ENCODE assay signal across 22 mouse cellular contexts in the genomic region with DNA sequence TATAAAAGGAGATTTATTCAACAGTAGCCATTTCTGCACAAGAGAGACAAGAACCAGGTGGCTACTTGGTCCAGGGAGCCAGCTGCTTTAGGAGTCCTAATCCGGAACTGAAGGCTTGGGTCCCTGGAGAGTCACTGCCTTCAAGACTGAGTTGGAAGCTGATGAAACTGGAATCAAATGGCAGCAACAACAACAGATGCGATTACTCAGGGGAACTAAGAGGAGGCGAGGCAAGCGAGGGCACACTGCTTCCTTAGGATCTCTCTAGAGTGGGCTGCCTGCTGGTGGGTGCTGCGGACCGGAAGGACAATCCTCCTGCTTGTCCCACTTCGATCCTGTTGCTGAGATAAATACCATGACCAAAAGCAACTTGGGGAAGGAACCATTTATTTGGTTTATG. TPM values are rescaled to one million over a fixed set of nuclear protein-coding genes. Genes with fewer than 3 reads are reported as not detected.
A peak's percentile ranks its signal among the peaks of the same experiment; 100 is the strongest.
DNase-seq lines count a peak whose midpoint lies in the region; ATAC-seq and TF ChIP-seq lines count a peak whose summit lies in the region.
"Had no signal": no experiment of that assay in that cellular context is flagged by ENCODE, and none has a peak within 500 bp of the region (broad histone marks: within the 10 kb centered on the region; RNA-seq: fewer than 3 reads in every experiment).

No protein-coding gene starts in this region.

- H3K4me2 ChIP-seq in hindbrain, postnatal 0 days (ENCODE audit: low read depth, low read length) = no peak overlapping the region
- no peak overlapping the region for H3K4me2 ChIP-seq in hindbrain, embryonic 12.5 days (replicated peaks)
- H3K4me2 ChIP-seq: hindbrain, embryonic 14.5 days had no signal

- ATAC-seq in hindbrain, postnatal 0 days = no peak
- ATAC-seq in hindbrain, embryonic 12.5 days (ENCODE audit: low FRiP score) = no peak
- ATAC-seq: CD4-positive, CD25-positive, alpha-beta regulatory T cell, adult 4 months; intestine, postnatal 0 days had no signal

- no peak for TF ChIP-seq CTCF in hindbrain, postnatal 0 days (IDR thresholded peaks at IDR 0.05; ENCODE audit: low read depth)

- H3K9ac ChIP-seq in hindbrain, postnatal 0 days (replicated peaks; ENCODE audit: low read length) = no peak overlapping the region
- no peak overlapping the region for H3K9ac ChIP-seq in hindbrain, embryonic 12.5 days
- H3K9ac ChIP-seq: hindbrain, embryonic 14.5 days had no signal

- no peaks in the 10 kb centered on the region for H3K4me1 ChIP-seq in hindbrain, postnatal 0 days (ENCODE audit: insufficient read depth, low read length)
- H3K4me1 ChIP-seq in hindbrain, embryonic 12.5 days = peaks cover 5% of the 10 kb centered on the region

- no peaks in the 10 kb centered on the region for H3K36me3 ChIP-seq in hindbrain, postnatal 0 days (ENCODE audit: insufficient read depth, low read length)
- H3K36me3 ChIP-seq in hindbrain, embryonic 12.5 days = no peaks in the 10 kb centered on the region

- peak; percentile 11 for DNase-seq in embryo, embryonic 10 days (ENCODE audit: low spot score)
- DNase-seq in embryo, embryonic 9.5 days (ENCODE audit: extremely low spot score) = no peak
- peak; percentile 25 for DNase-seq in hindbrain, postnatal 0 days (ENCODE audit: low spot score)
- peak; percentile 36 for DNase-seq in 3T3-L1 (ENCODE audit: low read depth, low spot score)
- DNase-seq in embryo, embryonic 11 days = peak; percentile 25
- DNase-seq in cerebellum, postnatal 36 days = no peak
- DNase-seq in spleen, postnatal 4 days (ENCODE audit: low spot score in 2 of 2) = no peak
- DNase-seq: adrenal gland, postnatal 36 days; cerebellum, adult 2 months; gastrocnemius, postnatal 14 days; kidney, postnatal 10 days; lung, adult 18-20 months; lung, postnatal 14 days; thymus, postnatal 36 days had no signal

- H3K27ac ChIP-seq in hindbrain, postnatal 0 days = no peak overlapping the region
- no peak overlapping the region for H3K27ac ChIP-seq in hindbrain, embryonic 12.5 days
- H3K27ac ChIP-seq: hindbrain, embryonic 14.5 days; layer of hippocampus, adult 2 months had no signal

- H3K27me3 ChIP-seq in hindbrain, postnatal 0 days (ENCODE audit: insufficient read depth, low read length) = no peaks in the 10 kb centered on the region
- 0 out of 2 replicates have a peak, but pooled peaks cover 3% of the 10 kb centered on the region for H3K27me3 ChIP-seq in hindbrain, embryonic 12.5 days

- H3K4me3 ChIP-seq in hindbrain, postnatal 0 days (ENCODE audit: low read length) = no peak overlapping the region
- H3K4me3 ChIP-seq in hindbrain, embryonic 12.5 days = no peak overlapping the region
- H3K4me3 ChIP-seq: layer of hippocampus, adult 2 months had no signal

- WGBS in hindbrain, postnatal 0 days = 42% methylated on average over 7 of the region's 7 CpGs
- WGBS in hindbrain, embryonic 12.5 days = 43% methylated on average over 7 of the region's 7 CpGs

- H3K9me3 ChIP-seq in hindbrain, postnatal 0 days (ENCODE audit: low read length) = no peaks in the 10 kb centered on the region
- H3K9me3 ChIP-seq in hindbrain, embryonic 12.5 days (replicated peaks) = no peaks in the 10 kb centered on the region

RNA-seq across cellular contexts. Expression of a gene that starts 13.9 kb away (rescaled TPM):
- 37.3 and 59.9 TPM in 2 replicates for total RNA-seq in hindbrain, postnatal 0 days (2014; rRNA removed)
- polyA plus RNA-seq in hindbrain, postnatal 0 days (2015; fragmentation: Nextera tagmentation; extraction: Ambion mirVana) = 50.3 and 56.1 TPM in 2 replicates
- 17.7 and 19.7 TPM in 2 replicates for polyA plus RNA-seq in hindbrain, embryonic 12.5 days (2016; fragmentation: Nextera tagmentation; extraction: Ambion mirVana)
- total RNA-seq: ES-E14 had no signal

RNA-seq across cellular contexts. Expression of a gene that starts 20.0 kb away (rescaled TPM):
- not detected in 2 replicates for total RNA-seq in hindbrain, postnatal 0 days (2014; rRNA removed)
- 0.84 and 1.0 TPM in 2 replicates for polyA plus RNA-seq in hindbrain, postnatal 0 days (2015; fragmentation: Nextera tagmentation; extraction: Ambion mirVana)
- polyA plus RNA-seq in hindbrain, embryonic 12.5 days (2016; fragmentation: Nextera tagmentation; extraction: Ambion mirVana) = 0.57 and 0.86 TPM in 2 replicates
- total RNA-seq: ES-E14 had no signal
- polyA plus RNA-seq: neural tube, embryonic 11.5 days had no signal

RNA-seq across cellular contexts. Expression of a gene that starts 21.9 kb away (rescaled TPM):
- 1.9 and 3.7 TPM in 2 replicates for total RNA-seq in hindbrain, postnatal 0 days (2014; rRNA removed)
- 2.1 TPM in 2 replicates for polyA plus RNA-seq in hindbrain, postnatal 0 days (2015; fragmentation: Nextera tagmentation; extraction: Ambion mirVana)
- polyA plus RNA-seq in hindbrain, embryonic 12.5 days (2016; fragmentation: Nextera tagmentation; extraction: Ambion mirVana) = 1.3 and 2.2 TPM in 2 replicates

RNA-seq across cellular contexts. Expression of a gene that starts 37.1 kb away (rescaled TPM):
- total RNA-seq in hindbrain, postnatal 0 days (2014; rRNA removed) = 45.9 and 47.4 TPM in 2 replicates
- 17.5 and 18.1 TPM in 2 replicates for polyA plus RNA-seq in hindbrain, postnatal 0 days (2015; fragmentation: Nextera tagmentation; extraction: Ambion mirVana)
- 9.3 and 10.1 TPM in 2 replicates for polyA plus RNA-seq in hindbrain, embryonic 12.5 days (2016; fragmentation: Nextera tagmentation; extraction: Ambion mirVana)
- total RNA-seq: megakaryocyte, adult 5-6 weeks had no signal
- polyA plus RNA-seq: CD4-positive, CD25-positive, alpha-beta regulatory T cell, adult 4 months had no signal

RNA-seq across cellular contexts. Expression of a gene that starts 45.7 kb away (rescaled TPM):
- total RNA-seq in hindbrain, postnatal 0 days (2014; rRNA removed) = 840 and 852 TPM in 2 replicates
- 617 and 682 TPM in 2 replicates for polyA plus RNA-seq in hindbrain, postnatal 0 days (2015; fragmentation: Nextera tagmentation; extraction: Ambion mirVana)
- 348 and 365 TPM in 2 replicates for polyA plus RNA-seq in hindbrain, embryonic 12.5 days (2016; fragmentation: Nextera tagmentation; extraction: Ambion mirVana)

Comparison
In these comparisons a context has a peak if more than half of its experiments do, and no peak if none do; other contexts are left out.
1. DNase-seq: peak in embryo, embryonic 10 days (single experiment), hindbrain, postnatal 0 days (single experiment), 3T3-L1 (single experiment) and embryo, embryonic 11 days (single experiment); none in embryo, embryonic 9.5 days (single experiment), cerebellum, postnatal 36 days (0 of 2) and spleen, postnatal 4 days (0 of 2).